ENCODE assay signal across 8 mouse cellular contexts in genomic region chr10:53641507-53641906, GRCm38 (mm10). TPM values are rescaled to one million over a fixed set of nuclear protein-coding genes. Genes with fewer than 3 reads are reported as not detected.
A peak's percentile ranks its signal among the peaks of the same experiment; 100 is the strongest.
DNase-seq lines count a peak whose midpoint lies in the region; ATAC-seq and TF ChIP-seq lines count a peak whose summit lies in the region.
"Had no signal": no experiment of that assay in that cellular context is flagged by ENCODE, and none has a peak within 500 bp of the region (broad histone marks: within the 10 kb centered on the region; RNA-seq: fewer than 3 reads in every experiment).

No protein-coding gene starts in this region.

- no peaks in the 10 kb centered on the region for H3K4me1 ChIP-seq in liver, embryonic 14.5 days (replicated peaks; ENCODE audit: control insufficient read depth in 2 of 2, insufficient read depth in 2 of 2, low read length in 1 of 2)
- H3K4me1 ChIP-seq in liver, embryonic 12.5 days, result no peaks in the 10 kb centered on the region
- H3K4me1 ChIP-seq in midbrain, embryonic 16.5 days (ENCODE audit: control insufficient read depth, insufficient read depth, low read length), result no peaks in the 10 kb centered on the region
- H3K4me1 ChIP-seq: liver, embryonic 15.5 days had no signal

- H3K4me3 ChIP-seq in liver, embryonic 14.5 days (ENCODE audit: insufficient read depth in 1 of 2, low read depth in 2 of 2, low read length in 2 of 2), result no peak overlapping the region
- no peak overlapping the region for H3K4me3 ChIP-seq in liver, embryonic 12.5 days
- no peak overlapping the region for H3K4me3 ChIP-seq in midbrain, embryonic 16.5 days (ENCODE audit: low read depth, low read length)
- H3K4me3 ChIP-seq: liver, embryonic 15.5 days had no signal

- TF ChIP-seq EP300 in liver, embryonic 14.5 days (IDR thresholded peaks at IDR 0.05; ENCODE audit: low read depth), result no peak

- no peaks in the 10 kb centered on the region for H3K36me3 ChIP-seq in liver, embryonic 14.5 days (replicated peaks; ENCODE audit: control insufficient read depth, insufficient read depth, low read depth)
- H3K36me3 ChIP-seq in liver, embryonic 12.5 days, result no peaks in the 10 kb centered on the region
- no peaks in the 10 kb centered on the region for H3K36me3 ChIP-seq in midbrain, embryonic 16.5 days (ENCODE audit: control insufficient read depth, insufficient read depth, low read length)
- H3K36me3 ChIP-seq: liver, embryonic 15.5 days had no signal

- ATAC-seq in liver, embryonic 14.5 days (ENCODE audit: insufficient read depth), result no peak
- no peak for ATAC-seq in liver, embryonic 12.5 days
- peak; percentile 90 for ATAC-seq in midbrain, embryonic 16.5 days

- no peak overlapping the region for H3K27ac ChIP-seq in liver, embryonic 14.5 days
- no peak overlapping the region for H3K27ac ChIP-seq in liver, embryonic 12.5 days
- no peak overlapping the region for H3K27ac ChIP-seq in midbrain, embryonic 16.5 days (ENCODE audit: low read length)
- H3K27ac ChIP-seq: liver, embryonic 15.5 days had no signal

- H3K27me3 ChIP-seq in liver, embryonic 14.5 days (ENCODE audit: control insufficient read depth, insufficient read depth, low read length), result no peaks in the 10 kb centered on the region
- no peaks in the 10 kb centered on the region for H3K27me3 ChIP-seq in liver, embryonic 12.5 days (replicated peaks)
- no peaks in the 10 kb centered on the region for H3K27me3 ChIP-seq in midbrain, embryonic 16.5 days (ENCODE audit: control insufficient read depth, insufficient read depth, low read depth, low read length)
- H3K27me3 ChIP-seq: liver, embryonic 15.5 days had no signal

- intact Hi-C loops in gastrocnemius, postnatal 36 days (cut with DNase I), result no loop called here

- no peaks in the 10 kb centered on the region for H3K9me3 ChIP-seq in liver, embryonic 14.5 days (ENCODE audit: control insufficient read depth, low read length)
- H3K9me3 ChIP-seq in liver, embryonic 12.5 days (replicated peaks), result no peaks in the 10 kb centered on the region
- H3K9me3 ChIP-seq in midbrain, embryonic 16.5 days (replicated peaks; ENCODE audit: control insufficient read depth, low read length, poor library complexity, severe bottlenecking), result no peaks in the 10 kb centered on the region
- H3K9me3 ChIP-seq: liver, embryonic 15.5 days had no signal

- peak; percentile 40; the same call in 1 of the 2 replicates for TF ChIP-seq CTCF in liver, embryonic 14.5 days (IDR thresholded peaks at IDR 0.05; ENCODE audit: low read depth)

- H3K4me2 ChIP-seq in liver, embryonic 14.5 days (ENCODE audit: low read depth), result no peak overlapping the region
- H3K4me2 ChIP-seq in liver, embryonic 12.5 days, result no peak overlapping the region
- H3K4me2 ChIP-seq in midbrain, embryonic 16.5 days (ENCODE audit: low read length), result no peak overlapping the region
- H3K4me2 ChIP-seq: liver, embryonic 15.5 days had no signal

- no peak for DNase-seq in liver, embryonic 14.5 days (ENCODE audit: low read depth in 3 of 3, low spot score in 3 of 3)
- peak; percentile 18 for DNase-seq in R1 (ENCODE audit: low read depth, low spot score)
- peak; percentile 20 for DNase-seq in embryo, embryonic 9.5 days (ENCODE audit: extremely low spot score)
- peak; percentile 41 to 49 for DNase-seq in kidney, postnatal 4 days
- DNase-seq in gastrocnemius, postnatal 36 days, result no peak

- no peak overlapping the region for H3K9ac ChIP-seq in liver, embryonic 14.5 days (replicated peaks)
- H3K9ac ChIP-seq in liver, embryonic 12.5 days, result no peak overlapping the region
- H3K9ac ChIP-seq in midbrain, embryonic 16.5 days (ENCODE audit: low read depth, low read length), result no peak overlapping the region
- H3K9ac ChIP-seq: liver, embryonic 15.5 days had no signal

RNA-seq across cellular contexts. Expression of gene Mcm9, which starts 11.3 kb away (rescaled TPM):
- polyA plus RNA-seq in liver, embryonic 14.5 days (2012; rRNA removed), result 2.0 and 2.4 TPM in 2 replicates
- 4.2 and 6.1 TPM in 2 replicates for polyA plus RNA-seq in liver, embryonic 14.5 days (2014; fragmentation: Nextera tagmentation; extraction: Ambion mirVana)
- 7.8 and 7.9 TPM in 2 replicates for polyA plus RNA-seq in liver, embryonic 12.5 days (2016; fragmentation: Nextera tagmentation; extraction: Ambion mirVana)
- polyA plus RNA-seq in midbrain, embryonic 16.5 days (2015; fragmentation: Nextera tagmentation; extraction: Ambion mirVana), result 5.4 and 5.6 TPM in 2 replicates
- 1 to 10 TPM in 1 of 2 experiments, under 1 TPM in 1; 0.81 to 1.2 TPM for total RNA-seq in gastrocnemius, postnatal 36 days (2021)

RNA-seq across cellular contexts. Expression of gene Asf1a, which starts 45.0 kb away (rescaled TPM):
- polyA plus RNA-seq in liver, embryonic 14.5 days (2012; rRNA removed), result 20.0 and 38.0 TPM in 2 replicates
- polyA plus RNA-seq in liver, embryonic 14.5 days (2014; fragmentation: Nextera tagmentation; extraction: Ambion mirVana), result 109 and 110 TPM in 2 replicates
- 135 and 137 TPM in 2 replicates for polyA plus RNA-seq in liver, embryonic 12.5 days (2016; fragmentation: Nextera tagmentation; extraction: Ambion mirVana)
- polyA plus RNA-seq in midbrain, embryonic 16.5 days (2015; fragmentation: Nextera tagmentation; extraction: Ambion mirVana), result 51.2 and 59.4 TPM in 2 replicates
- 10 to 100 TPM; 17.4 to 23.4 TPM for total RNA-seq in gastrocnemius, postnatal 36 days (2021)

Comparison
In these comparisons a context has a peak if more than half of its experiments do, and no peak if none do; other contexts are left out.
1. DNase-seq: peak in R1 (single experiment), embryo, embryonic 9.5 days (single experiment) and kidney, postnatal 4 days (2 of 2); none in liver, embryonic 14.5 days (0 of 3) and gastrocnemius, postnatal 36 days (0 of 2).